Mouse (Mus musculus) embryo, embryonic 11 days (tissue): ENCODE data around the gene Ppp2r3a.
A peak's percentile ranks its signal among the peaks of the same experiment; 100 is the strongest.

Experiments used
- DNase-seq: peaks from one replicate; pipeline ENCODE4 v3.0.0-alpha.2; 2015

Gene Ppp2r3a

GRCm38 (mm10) chr9:101251644-101252337 lies at the start of gene Ppp2r3a:
Gene Ppp2r3a, minus strand, starts transcription at chr9:101251795.
- DNase-seq, result peak; percentile 95

GRCm38 (mm10) chr9:101300441-101300935 lies 48.9 kb upstream of the Ppp2r3a start:
- no peak for DNase-seq

- peak; percentile 10 for DNase-seq
Measured at GRCm38 (mm10) chr9:101291676-101292660, 40.4 kb upstream of the Ppp2r3a start.

- no peak for DNase-seq
Measured at GRCm38 (mm10) chr9:101290876-101291275, 39.3 kb upstream of the Ppp2r3a start.

- no peak for DNase-seq
Measured at GRCm38 (mm10) chr9:101289750-101290149, 38.2 kb upstream of the Ppp2r3a start.

- no peak for DNase-seq
Measured at GRCm38 (mm10) chr9:101288901-101289647, 37.5 kb upstream of the Ppp2r3a start.

GRCm38 (mm10) chr9:101286766-101287165 lies 35.2 kb upstream of the Ppp2r3a start:
- DNase-seq, result no peak

- no peak for DNase-seq
Measured at GRCm38 (mm10) chr9:101284049-101284448, 32.5 kb upstream of the Ppp2r3a start.

GRCm38 (mm10) chr9:101282651-101283050 lies 31.1 kb upstream of the Ppp2r3a start:
- no peak for DNase-seq

- no peak for DNase-seq
Measured at GRCm38 (mm10) chr9:101281906-101282305, 30.3 kb upstream of the Ppp2r3a start.

- DNase-seq, result no peak
Measured at GRCm38 (mm10) chr9:101281326-101281725, 29.7 kb upstream of the Ppp2r3a start.

GRCm38 (mm10) chr9:101280867-101281266 lies 29.3 kb upstream of the Ppp2r3a start:
- no peak for DNase-seq

- DNase-seq, result no peak
Measured at GRCm38 (mm10) chr9:101280211-101280610, 28.6 kb upstream of the Ppp2r3a start.

GRCm38 (mm10) chr9:101272715-101273114 lies 21.1 kb upstream of the Ppp2r3a start:
- no peak for DNase-seq

GRCm38 (mm10) chr9:101270020-101270419 lies 18.4 kb upstream of the Ppp2r3a start:
- DNase-seq, result no peak

- DNase-seq, result no peak
Measured at GRCm38 (mm10) chr9:101266043-101266442, 14.4 kb upstream of the Ppp2r3a start.

- DNase-seq, result peak; percentile 22
Measured at GRCm38 (mm10) chr9:101265546-101265945, 14.0 kb upstream of the Ppp2r3a start.

- no peak for DNase-seq
Measured at GRCm38 (mm10) chr9:101262815-101263214, 11.2 kb upstream of the Ppp2r3a start.

- peak; percentile 20 for DNase-seq
Measured at GRCm38 (mm10) chr9:101261989-101262571, 10.5 kb upstream of the Ppp2r3a start.

- DNase-seq, result no peak
Measured at GRCm38 (mm10) chr9:101261443-101261842, 9.8 kb upstream of the Ppp2r3a start.

GRCm38 (mm10) chr9:101253136-101253535 lies 1.5 kb upstream of the Ppp2r3a start:
- no peak for DNase-seq

GRCm38 (mm10) chr9:101252541-101252940 lies 946 bp upstream of the Ppp2r3a start:
- no peak for DNase-seq
